Mouse (Mus musculus) heart, embryonic 11.5 days (tissue): ENCODE results near the gene Pelo. TPM values are rescaled to one million over a fixed set of nuclear protein-coding genes. Genes with fewer than 3 reads are reported as not detected.

Experiments used
- ATAC-seq: fragments of 200-750 bp; cut with Nextera tagmentation; replicated peaks from 2 replicates; pipeline ENCODE4 v1.8.0; 2017; ENCODE audit warnings: moderate library complexity; ENCODE audit not compliant: insufficient number of reproducible peaks, low FRiP score, low TSS enrichment
- H3K27ac ChIP-seq: fragments of 300-500 bp; sonication (generic); 2 replicates; pipeline ENCODE4 v1.5.1; 2014; ENCODE audit warnings: mild to moderate bottlenecking, low read depth, low read length
- H3K27me3 ChIP-seq: fragments of 300-500 bp; sonication (generic); 2 replicates; pipeline ENCODE4 v1.6.1; 2014; ENCODE audit warnings: mild to moderate bottlenecking, low read length, mixed read lengths; ENCODE audit not compliant: control insufficient read depth, insufficient read depth
- H3K36me3 ChIP-seq: fragments of 300-500 bp; sonication (generic); 2 replicates; pipeline ENCODE4 v1.6.1; 2014; ENCODE audit warnings: mild to moderate bottlenecking, low read length, moderate library complexity, mixed read lengths; ENCODE audit not compliant: control insufficient read depth, insufficient read depth
- H3K4me1 ChIP-seq: fragments of 300-500 bp; sonication (generic); 2 replicates; pipeline ENCODE4 v1.6.1; 2014; ENCODE audit warnings: low read length; ENCODE audit not compliant: control insufficient read depth, insufficient read depth
- H3K4me2 ChIP-seq: fragments of 300-500 bp; sonication (generic); 2 replicates; pipeline ENCODE4 v1.6.1; 2014; ENCODE audit warnings: mild to moderate bottlenecking, moderate library complexity
- H3K4me3 ChIP-seq: fragments of 300-500 bp; sonication (generic); 2 replicates; pipeline ENCODE4 v1.5.1; 2014; ENCODE audit warnings: low read depth, low read length
- H3K9ac ChIP-seq: fragments of 300-500 bp; sonication (generic); 2 replicates; pipeline ENCODE4 v1.6.1; 2014; ENCODE audit warnings: mild to moderate bottlenecking, low read depth, low read length, moderate library complexity
- H3K9me3 ChIP-seq: fragments of 300-500 bp; sonication (generic); replicated peaks from 2 replicates; pipeline ENCODE4 v1.6.1; 2016; ENCODE audit warnings: low read length; ENCODE audit not compliant: control insufficient read depth
- WGBS: fragments of 180-500 bp; shearing (Covaris S2); extraction: QIAGEN DNeasy Blood & Tissue Kit; methylation state at CpG from one replicate; pipeline ENCODE4 v1.1.7; 2014; ENCODE audit not compliant: insufficient replicate concordance; 5-methylcytosine and 5-hydroxymethylcytosine counted together
- polyA plus RNA-seq: library from polyadenylated mRNA; unstranded; fragments of >200 nt; fragmentation: Nextera tagmentation; extraction: Ambion mirVana; gene quantifications from 2 replicates; pipeline ENCODE4 v1.2.1, GENCODE M21; 2014

Pelo gene
- polyA plus RNA-seq, 1 experiment from 2014 or later, result 12.7 TPM

DNA sequence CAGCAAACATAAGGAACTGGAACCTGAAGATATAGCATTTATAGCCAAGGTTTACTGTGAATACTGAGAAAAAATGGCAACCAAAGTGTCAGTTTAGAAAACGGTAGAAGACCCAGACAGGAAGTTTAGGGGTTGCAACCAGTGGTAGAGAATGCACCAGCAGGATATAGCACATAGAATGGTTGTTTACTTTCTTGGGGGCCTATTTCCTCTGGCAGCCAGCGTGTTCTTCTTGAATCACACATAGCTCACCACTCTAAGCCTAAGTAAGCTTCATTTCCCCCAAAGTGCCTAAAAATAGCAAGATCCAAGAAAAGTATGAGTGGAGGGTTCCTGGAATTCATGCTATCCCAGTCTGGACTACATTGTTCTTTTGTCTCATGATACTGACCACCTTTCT, 47.3 kb downstream of the Pelo start:
- Histone ChIP-seq H3K4me3 (no peak overlapping the region), H3K9ac (no peak overlapping the region), H3K36me3 (no peaks in the 10 kb centered on the region), H3K4me1 (no peaks in the 10 kb centered on the region), H3K27me3 (no peaks in the 10 kb centered on the region), H3K4me2 (no peak overlapping the region), H3K9me3 (no peaks in the 10 kb centered on the region), H3K27ac (peak overlapping the region; percentile 57; the same call in 1 of the 2 replicates)
- no peak for ATAC-seq
- 33% methylated on average over 2 of the region's 2 CpGs for WGBS

Other genes with a start within 250 kb of the Pelo start
- 2.1 and 2.9 TPM in 2 replicates for gene Itga2, start 158.1 kb downstream of the Pelo start, polyA plus RNA-seq
- 8.3 and 11.1 TPM in 2 replicates for gene Gm49395, start 11.7 kb upstream of the Pelo start, polyA plus RNA-seq
- 31.0 and 31.4 TPM in 2 replicates for gene Itga1, start 11.8 kb upstream of the Pelo start, polyA plus RNA-seq